ENCODE assay signal across 8 mouse cellular contexts in genomic region chr17:51832421-51832875, GRCm38 (mm10). TPM values are rescaled to one million over a fixed set of nuclear protein-coding genes. Genes with fewer than 3 reads are reported as not detected.
DNase-seq lines count a peak whose midpoint lies in the region; ATAC-seq lines count a peak whose summit lies in the region.

No protein-coding gene starts in this region.

- peak overlapping the region; percentile 95 for H3K4me2 ChIP-seq in intestine, embryonic 14.5 days (ENCODE audit: low read length)
- peak overlapping the region; percentile 99 for H3K4me2 ChIP-seq in lung, embryonic 15.5 days

- peak overlapping the region; percentile 35 for H3K9ac ChIP-seq in intestine, embryonic 14.5 days (ENCODE audit: low read length)
- peak overlapping the region; percentile 41 for H3K9ac ChIP-seq in lung, embryonic 15.5 days

- ATAC-seq in intestine, embryonic 14.5 days (replicated peaks; ENCODE audit: low FRiP score, low TSS enrichment, low read depth): peak; percentile 81
- peak; percentile 75 for ATAC-seq in lung, embryonic 15.5 days (ENCODE audit: borderline replicate concordance, extremely low read depth, low FRiP score, low TSS enrichment)

- H3K27ac ChIP-seq in forebrain, embryonic 10.5 days: peak overlapping the region; percentile 86
- no peak overlapping the region for H3K27ac ChIP-seq in intestine, embryonic 14.5 days (ENCODE audit: low read depth)
- no peak overlapping the region for H3K27ac ChIP-seq in lung, embryonic 15.5 days

- peak; percentile 36 to 43 for DNase-seq in cerebellum, postnatal 10 days
- DNase-seq in cerebellum, adult 9-11 months: no peak
- DNase-seq in CD8-positive naive resting alpha-beta T cell, adult 2 months (ENCODE audit: low read depth in 2 of 2, low spot score in 2 of 2): peak; percentile 74 to 78
- no peak for DNase-seq in forebrain, embryonic 10.5 days (ENCODE audit: extremely low spot score, low spot score)
- DNase-seq in intestine, embryonic 14.5 days (ENCODE audit: low spot score): peak; percentile 71
- DNase-seq in ovary, postnatal 10 days (ENCODE audit: low spot score): peak; percentile 17
- peak; percentile 6 for DNase-seq in yolk sac, embryonic 10.5 days (ENCODE audit: low spot score)

- under 1% methylated on average over 52 of the region's 66 CpGs for WGBS in forebrain, embryonic 10.5 days
- WGBS in intestine, embryonic 14.5 days: 0% methylated on average over 24 of the region's 66 CpGs
- WGBS in lung, embryonic 15.5 days: 1% methylated on average over 39 of the region's 66 CpGs

- no peaks in the 10 kb centered on the region for H3K9me3 ChIP-seq in forebrain, embryonic 10.5 days
- H3K9me3 ChIP-seq in intestine, embryonic 14.5 days (ENCODE audit: control insufficient read depth, low read length): no peaks in the 10 kb centered on the region
- no peaks in the 10 kb centered on the region for H3K9me3 ChIP-seq in lung, embryonic 15.5 days

- peaks cover 24% of the 10 kb centered on the region for H3K4me1 ChIP-seq in forebrain, embryonic 10.5 days
- no peaks in the 10 kb centered on the region for H3K4me1 ChIP-seq in intestine, embryonic 14.5 days (replicated peaks; ENCODE audit: control insufficient read depth, insufficient read depth, low read length)
- peaks cover 15% of the 10 kb centered on the region for H3K4me1 ChIP-seq in lung, embryonic 15.5 days

- H3K4me3 ChIP-seq in forebrain, embryonic 10.5 days: peak overlapping the region; percentile 74
- peak overlapping the region; percentile 51 for H3K4me3 ChIP-seq in intestine, embryonic 14.5 days (ENCODE audit: low read depth, low read length)
- H3K4me3 ChIP-seq in lung, embryonic 15.5 days: peak overlapping the region; percentile 66

- H3K27me3 ChIP-seq in forebrain, embryonic 10.5 days (ENCODE audit: poor library complexity, severe bottlenecking): peaks cover 85% of the 10 kb centered on the region
- peaks cover 76% of the 10 kb centered on the region for H3K27me3 ChIP-seq in intestine, embryonic 14.5 days (replicated peaks; ENCODE audit: control insufficient read depth, insufficient read depth, low read length)
- peaks cover 77% of the 10 kb centered on the region for H3K27me3 ChIP-seq in lung, embryonic 15.5 days

- no peaks in the 10 kb centered on the region for H3K36me3 ChIP-seq in forebrain, embryonic 10.5 days (replicated peaks)
- H3K36me3 ChIP-seq in intestine, embryonic 14.5 days (ENCODE audit: control insufficient read depth, insufficient read depth, low read length): no peaks in the 10 kb centered on the region
- H3K36me3 ChIP-seq in lung, embryonic 15.5 days: no peaks in the 10 kb centered on the region

RNA-seq across cellular contexts. Expression of gene Satb1, which starts 0.6 kb away (rescaled TPM):
- polyA plus RNA-seq in forebrain, embryonic 10.5 days (2016; fragmentation: Nextera tagmentation; extraction: Ambion mirVana): 17.9 and 19.7 TPM in 2 replicates
- 8.7 and 10.1 TPM in 2 replicates for polyA plus RNA-seq in intestine, embryonic 14.5 days (2014; fragmentation: Nextera tagmentation; extraction: Ambion mirVana)
- 8.2 and 12.3 TPM in 2 replicates for polyA plus RNA-seq in lung, embryonic 15.5 days (2015; fragmentation: Nextera tagmentation; extraction: Ambion mirVana)

Comparison
In these comparisons a context has a peak if more than half of its experiments do, and no peak if none do; other contexts are left out.
1. DNase-seq: peak in cerebellum, postnatal 10 days (2 of 2), CD8-positive naive resting alpha-beta T cell, adult 2 months (2 of 2), intestine, embryonic 14.5 days (single experiment), ovary, postnatal 10 days (single experiment) and yolk sac, embryonic 10.5 days (single experiment); none in cerebellum, adult 9-11 months (single experiment) and forebrain, embryonic 10.5 days (single experiment).
2. Peak in every context shown above with its lines, with median percentiles within 50 percentile points of each other: H3K4me3 ChIP-seq.